Mouse (Mus musculus) gastrocnemius, postnatal 10 days (tissue): Measurements from ENCODE around the gene Cfap73. TPM values are rescaled to one million over a fixed set of nuclear protein-coding genes. Genes with fewer than 3 reads are reported as not detected.

Source experiments
- DNase-seq: peaks from one replicate; pipeline ENCODE4 v3.0.0; 2021; ENCODE audit warnings: mixed read lengths
- total RNA-seq, 2 experiments: library from RNA; stranded (reverse); gene quantifications; 2 replicates each; pipeline ENCODE4 v1.2.3; 2021

Cfap73 gene
- total RNA-seq, 2 experiments from 2014 or later = not detected

DNA sequence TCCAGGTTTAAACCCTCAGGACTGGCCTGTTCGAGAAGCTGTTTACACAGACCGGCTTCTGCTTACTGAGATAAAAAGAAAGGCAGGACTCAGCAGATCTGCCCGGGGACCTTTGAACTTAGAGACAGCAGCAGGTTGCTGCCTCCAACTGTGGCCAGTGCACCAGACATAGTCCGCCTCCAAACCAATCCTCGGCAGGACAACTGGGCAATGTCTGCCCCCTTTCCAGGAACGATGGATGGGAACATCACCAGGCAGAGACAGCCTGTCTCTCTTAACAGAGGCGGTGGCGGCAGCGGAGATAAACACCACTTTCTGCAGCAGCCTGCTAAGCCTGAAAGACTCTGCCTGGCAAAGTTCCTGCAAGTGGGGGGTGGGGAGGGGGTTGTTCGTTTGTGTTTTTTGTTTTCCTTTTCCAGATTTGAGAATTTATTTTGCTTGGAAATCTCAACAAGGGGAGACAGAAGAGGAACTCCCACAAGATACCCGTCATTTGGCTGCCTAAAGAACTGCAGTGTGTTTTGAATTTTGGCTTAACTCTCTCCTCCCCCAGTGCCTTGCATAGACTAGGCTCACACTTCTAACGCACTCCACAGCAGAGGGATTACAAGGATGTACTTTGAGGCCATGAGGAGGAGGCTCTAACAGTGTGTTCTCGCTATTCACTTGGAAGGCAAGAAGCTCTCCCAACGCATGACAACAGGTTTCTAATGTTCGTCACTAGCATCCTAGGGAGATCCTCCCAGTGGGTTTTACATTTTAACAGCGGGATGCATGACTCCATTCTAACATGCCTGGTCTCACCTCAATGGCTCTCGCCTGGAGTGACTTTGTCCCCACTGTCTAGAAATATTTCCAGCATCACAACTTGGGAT is 47.1 kb downstream of the Cfap73 start:
- DNase-seq = no peak

DNA sequence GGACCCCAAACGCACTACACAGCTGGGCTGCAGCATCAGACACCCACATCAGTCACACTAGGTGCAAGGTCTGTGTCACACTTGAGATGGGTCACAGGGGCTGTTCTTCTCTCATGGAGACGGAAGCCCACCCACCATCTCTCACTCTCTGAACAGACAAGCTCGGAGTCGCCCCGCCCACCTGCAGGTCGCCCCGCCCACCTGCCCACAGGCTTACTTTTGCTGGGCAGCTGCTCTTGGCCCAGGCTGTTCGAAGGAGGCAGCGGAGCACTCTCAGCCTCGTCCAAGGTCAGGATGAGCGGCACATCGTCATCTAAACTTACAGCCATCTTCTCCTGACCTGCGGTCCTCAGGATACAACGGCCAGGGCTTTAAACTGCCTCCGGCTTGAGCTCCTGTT is 49.1 kb downstream of the Cfap73 start:
- DNase-seq = no peak

DNA sequence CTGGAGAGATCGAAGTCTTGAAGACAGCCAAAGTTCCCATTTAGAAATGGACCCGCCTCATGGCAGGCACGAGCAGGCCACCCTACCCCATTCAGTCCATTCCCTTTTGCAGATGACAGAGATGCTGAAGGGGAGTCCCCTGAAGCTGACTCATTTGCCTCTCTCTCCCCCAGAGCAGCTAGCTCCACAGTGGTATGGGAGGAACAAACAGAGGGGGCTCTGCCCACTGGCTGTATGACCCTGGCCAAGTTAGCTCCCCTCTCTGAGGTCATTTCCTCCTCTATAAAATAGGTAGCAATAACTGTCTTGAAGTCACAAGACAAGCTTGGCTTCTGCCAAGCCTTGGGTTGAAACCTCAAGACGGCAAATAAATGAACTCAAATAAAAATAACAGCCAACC is 50.5 kb downstream of the Cfap73 start:
- no peak for DNase-seq

DNA sequence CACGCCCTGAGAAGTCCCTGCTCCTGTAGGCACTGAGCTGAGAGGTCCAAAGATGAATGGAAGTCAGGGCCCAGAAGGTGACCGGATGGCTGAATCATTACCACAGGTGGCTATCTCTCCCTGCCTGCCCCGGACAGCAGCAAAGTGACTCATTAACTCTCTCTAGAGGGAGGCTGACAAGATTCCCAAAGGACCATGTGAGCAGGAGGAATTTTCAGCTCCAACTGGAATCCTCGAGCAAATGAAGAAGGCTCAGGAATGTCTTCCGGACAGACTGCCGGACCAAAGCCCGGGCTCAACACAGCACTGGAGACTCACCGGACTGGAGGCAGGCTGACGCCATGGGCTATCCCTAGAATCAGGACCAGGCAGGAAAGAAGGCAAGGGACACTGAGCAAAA is 52.0 kb downstream of the Cfap73 start:
- no peak for DNase-seq

DNA sequence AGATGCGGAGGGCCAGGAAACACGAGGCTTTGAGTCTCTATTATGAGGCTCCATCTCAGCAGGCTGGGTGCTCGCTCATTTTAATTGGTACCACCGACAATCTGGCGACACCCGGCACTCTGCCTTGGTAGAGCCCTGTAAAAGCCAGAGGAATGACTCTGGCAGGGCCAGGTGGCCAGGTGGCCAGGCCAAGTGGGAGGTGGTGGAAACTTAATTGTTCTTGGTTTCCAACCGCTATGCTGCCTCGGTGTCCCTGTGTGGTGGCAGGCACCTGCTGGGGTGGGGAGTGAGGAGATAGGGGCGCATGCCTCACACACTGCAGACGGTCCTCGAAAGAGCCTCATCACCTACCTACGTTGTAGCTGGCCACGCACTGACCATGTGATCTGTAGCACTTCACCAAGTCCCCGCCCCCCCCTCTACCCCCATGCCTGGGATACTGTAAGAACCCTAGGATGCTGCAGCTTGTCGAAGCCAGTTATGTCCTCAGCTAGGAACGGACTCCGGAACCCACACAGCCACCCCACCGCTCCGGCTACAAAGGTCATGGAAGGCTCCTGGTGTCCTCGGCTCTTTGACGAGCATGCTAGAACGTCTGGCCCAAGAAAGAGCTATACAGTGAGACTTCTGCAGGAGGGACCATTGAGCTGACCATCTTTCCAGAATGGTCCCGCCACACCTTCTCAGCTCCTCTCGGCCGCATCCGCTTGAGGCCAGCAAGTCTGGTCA is 54.0 kb downstream of the Cfap73 start:
- no peak for DNase-seq

DNA sequence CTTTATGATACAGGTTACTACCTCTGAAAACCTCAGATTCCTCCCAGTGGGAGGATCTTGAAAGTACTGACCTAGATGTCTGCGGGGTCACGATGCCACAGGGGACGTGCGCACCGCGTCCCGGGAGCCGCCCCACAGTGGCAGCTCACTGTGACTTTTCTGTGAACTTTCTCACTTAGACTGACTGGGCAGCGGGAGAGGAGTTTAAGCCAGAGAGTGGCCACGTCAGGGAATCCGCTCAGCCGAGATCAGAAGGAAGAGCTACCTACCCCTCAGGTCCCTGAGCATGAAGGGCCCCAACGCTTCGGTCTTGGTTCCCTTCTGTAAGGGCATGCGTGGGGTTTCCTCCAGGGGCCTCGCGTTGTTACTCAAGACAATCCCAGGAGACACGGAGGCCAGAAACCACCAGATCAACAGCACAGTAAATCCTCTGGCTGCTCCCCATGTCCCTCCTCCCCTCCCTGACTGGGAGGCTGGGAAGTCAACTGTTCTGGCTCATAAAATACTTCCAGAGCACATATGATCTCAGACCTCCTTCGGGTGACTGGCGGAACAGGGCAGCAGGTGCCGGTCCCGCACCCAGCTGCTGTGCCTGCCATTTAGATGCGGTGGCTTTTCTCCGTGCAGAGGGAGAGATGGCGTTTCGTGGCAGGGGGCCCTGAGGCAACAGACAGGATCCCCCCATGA is 54.7 kb downstream of the Cfap73 start:
- DNase-seq = peak; percentile 65

DNA sequence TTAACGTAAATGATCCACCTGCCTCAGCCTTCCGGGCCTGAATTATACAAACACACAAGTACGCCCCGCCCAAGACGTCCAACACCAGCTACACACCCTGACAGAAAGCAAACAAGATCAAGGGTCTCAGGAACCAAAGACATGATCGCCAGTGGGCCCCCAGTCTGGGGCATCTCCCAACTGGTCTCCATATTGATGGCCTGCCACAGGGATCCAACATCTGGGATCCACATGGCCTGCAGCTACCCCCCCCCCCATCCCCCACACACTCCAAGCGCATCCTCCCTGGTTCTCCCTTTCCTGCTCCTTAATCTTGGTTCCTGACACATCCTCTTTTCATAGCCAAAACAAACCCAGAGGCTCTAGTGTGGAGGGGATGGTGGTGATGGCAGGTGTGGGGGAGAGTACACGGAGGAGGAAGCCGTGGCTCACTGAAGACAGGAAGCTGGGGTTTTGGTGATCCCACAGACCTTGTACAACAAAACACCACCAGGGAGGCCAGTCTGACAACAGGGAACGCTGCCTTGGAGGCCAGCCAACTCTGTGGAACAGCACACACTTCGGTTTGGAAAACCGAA is 55.4 kb downstream of the Cfap73 start:
- DNase-seq = peak; percentile 73

Other genes with a start within 250 kb of the Cfap73 start
- not detected for gene Lhx5, start 202.5 kb downstream of the Cfap73 start, total RNA-seq
- gene Sdsl, start 161.4 kb downstream of the Cfap73 start, total RNA-seq = 1 to 10 TPM in 1 of 2 experiments, under 1 TPM in 1; 0.26 to 1.2 TPM
- gene Sds, start 157.7 kb downstream of the Cfap73 start, total RNA-seq = not detected
- gene Plbd2, start 130.6 kb downstream of the Cfap73 start, total RNA-seq = 10 to 100 TPM; 36.7 to 38.0 TPM
- gene Slc8b1, start 123.1 kb downstream of the Cfap73 start, total RNA-seq = 10 to 100 TPM; 15.1 to 20.0 TPM
- 10 to 100 TPM; 67.1 to 71.2 TPM for gene Tpcn1, start 45.6 kb downstream of the Cfap73 start, total RNA-seq
- under 1 TPM; 0.40 to 0.50 TPM for gene Iqcd, start 45.2 kb downstream of the Cfap73 start, total RNA-seq
- gene Rita1, start 21.6 kb downstream of the Cfap73 start, total RNA-seq = 1 to 10 TPM; 4.7 to 6.2 TPM
- 10 to 100 TPM; 22.4 to 23.9 TPM for gene Ddx54, start 21.5 kb downstream of the Cfap73 start, total RNA-seq
- under 1 TPM in 1 of 2 experiments, not detected in 1; 0.23 TPM for gene Rasal1, start 14.6 kb upstream of the Cfap73 start, total RNA-seq
- gene Dtx1, start 77.7 kb upstream of the Cfap73 start, total RNA-seq = 1 to 10 TPM; 1.2 to 1.4 TPM
- gene Oas2, start 115.6 kb upstream of the Cfap73 start, total RNA-seq = under 1 TPM in 1 of 2 experiments, not detected in 1; 0.09 TPM
- gene Oas3, start 143.4 kb upstream of the Cfap73 start, total RNA-seq = not detected
- gene Oas1e, start 161.3 kb upstream of the Cfap73 start, total RNA-seq = not detected
- gene Oas1c, start 178.3 kb upstream of the Cfap73 start, total RNA-seq = under 1 TPM; 0.14 to 0.43 TPM
- not detected for gene Oas1f, start 213.1 kb upstream of the Cfap73 start, total RNA-seq
- not detected for gene Oas1h, start 227.2 kb upstream of the Cfap73 start, total RNA-seq